Mouse (Mus musculus) cerebellum, postnatal 14 days (tissue): ENCODE results near the gene Eif5a.

Experiments
- DNase-seq, 2 experiments: peaks; one replicate each; pipeline ENCODE4 v3.0.0; 2021; ENCODE audit warnings: mixed read lengths in 2 of 2

The Eif5a gene

DNA sequence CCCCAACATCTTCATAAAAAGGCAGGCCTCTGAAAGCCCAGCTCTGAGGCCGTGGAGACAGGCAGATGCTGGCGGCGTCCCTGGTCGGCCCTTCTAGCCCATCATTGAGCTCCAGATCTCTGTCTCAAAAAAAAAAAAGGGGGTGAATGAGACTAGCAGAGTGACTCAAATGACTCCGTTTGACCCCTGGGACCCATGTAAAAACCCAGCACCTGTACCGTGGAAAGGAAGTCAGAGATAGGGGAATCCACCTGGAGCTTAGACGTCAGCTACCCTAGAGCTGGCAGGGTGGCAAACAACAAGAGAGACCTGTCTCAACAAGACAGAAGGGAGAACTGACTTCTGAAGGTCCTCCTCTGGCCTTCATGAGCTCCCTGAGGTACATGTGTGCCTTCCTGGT lies 49.9 kb downstream of the Eif5a start:
- DNase-seq, result no peak

GRCm38 (mm10) chr11:69870289-69871069 lies 51.3 kb downstream of the Eif5a start:
- no peak for DNase-seq

DNA sequence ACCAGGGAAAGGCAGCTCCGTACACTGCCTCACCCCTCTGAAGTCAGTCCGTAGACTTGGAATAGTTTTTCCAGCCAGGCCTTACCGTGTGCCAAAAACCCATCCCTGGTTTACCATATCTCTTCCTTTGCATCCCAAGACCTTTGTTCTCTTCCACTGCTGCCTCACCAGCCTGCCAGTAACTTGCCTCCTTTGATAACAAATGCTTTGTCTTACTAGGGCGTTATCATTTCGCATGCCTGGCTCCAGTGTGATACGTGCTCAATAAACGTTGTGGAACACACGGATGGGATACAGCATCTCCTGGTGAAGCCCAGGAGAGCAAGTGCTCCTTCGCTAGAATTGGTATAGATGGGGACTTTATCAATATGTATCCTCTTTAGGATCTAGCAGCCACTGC lies 54.4 kb downstream of the Eif5a start:
- no peak for DNase-seq
